ENCODE assay signal across 8 mouse cellular contexts in the genomic region with DNA sequence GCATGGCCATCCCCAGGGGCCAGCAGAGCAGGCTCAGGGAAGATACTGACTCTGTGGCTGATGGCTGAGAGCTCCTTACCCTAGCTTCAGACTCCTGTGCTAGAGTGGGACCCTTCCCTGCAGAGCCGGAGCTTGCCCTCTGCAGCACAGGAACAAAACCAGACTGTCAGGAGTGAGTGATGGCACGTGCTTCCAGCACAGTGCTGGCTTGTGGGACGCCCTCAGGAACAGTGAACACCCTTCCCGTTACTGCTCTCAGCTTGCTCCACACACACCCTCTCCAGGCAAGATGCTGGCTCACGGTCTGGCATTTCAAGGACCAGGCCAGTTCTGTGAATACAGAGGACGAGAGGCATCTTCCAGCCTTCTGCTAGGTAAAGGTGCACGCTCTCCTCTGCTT. TPM values are rescaled to one million over a fixed set of nuclear protein-coding genes. Genes with fewer than 3 reads are reported as not detected.
A peak's percentile ranks its signal among the peaks of the same experiment; 100 is the strongest.
DNase-seq lines count a peak whose midpoint lies in the region; ATAC-seq and TF ChIP-seq lines count a peak whose summit lies in the region.

No protein-coding gene starts in this region.

- no peaks in the 10 kb centered on the region for H3K27me3 ChIP-seq in heart, embryonic 13.5 days (replicated peaks)
- H3K27me3 ChIP-seq in testis, adult 2 months (ENCODE audit: control insufficient read depth, insufficient read depth, low read length) = no peaks in the 10 kb centered on the region
- H3K27me3 ChIP-seq in stomach, postnatal 0 days (ENCODE audit: control insufficient read depth, insufficient read depth, low read length) = no peaks in the 10 kb centered on the region

- intact Hi-C loops in heart, postnatal 14 days (cut with DNase I) = no loop called here

- ATAC-seq in heart, embryonic 13.5 days (ENCODE audit: extremely low read depth, insufficient number of reproducible peaks, low FRiP score, low TSS enrichment) = no peak
- ATAC-seq in stomach, postnatal 0 days (ENCODE audit: low FRiP score, low TSS enrichment) = peak; percentile 35

- peaks cover 36% of the 10 kb centered on the region for H3K4me1 ChIP-seq in heart, embryonic 13.5 days
- no peaks in the 10 kb centered on the region; the same call in 1 of the 2 replicates for H3K4me1 ChIP-seq in testis, adult 2 months (ENCODE audit: control insufficient read depth, insufficient read depth, low read length)
- H3K4me1 ChIP-seq in stomach, postnatal 0 days (replicated peaks; ENCODE audit: control insufficient read depth, insufficient read depth) = peaks cover 12% of the 10 kb centered on the region

- no peaks in the 10 kb centered on the region for H3K9me3 ChIP-seq in heart, embryonic 13.5 days
- H3K9me3 ChIP-seq in stomach, postnatal 0 days (ENCODE audit: control insufficient read depth, low read length) = no peaks in the 10 kb centered on the region

- TF ChIP-seq POLR2A in testis, adult 2 months (IDR thresholded peaks at IDR 0.05; ENCODE audit: control insufficient read depth, low read depth, low read length) = peak; percentile 7; the same call in 1 of the 2 replicates

- H3K9ac ChIP-seq in heart, embryonic 13.5 days = peak overlapping the region; percentile 67
- H3K9ac ChIP-seq in stomach, postnatal 0 days (ENCODE audit: low read length) = peak overlapping the region; percentile 27; the same call in 1 of the 2 replicates

- TF ChIP-seq CTCF in testis, adult 2 months (IDR thresholded peaks at IDR 0.05; ENCODE audit: control insufficient read depth, insufficient read depth, insufficient replicate concordance, low read depth, low read length) = 0 out of 2 replicates have a peak, but pooled peaks have one; percentile 3
- 0 out of 2 replicates have a peak, but pooled peaks have one; percentile 22 for TF ChIP-seq CTCF in stomach, postnatal 0 days (IDR thresholded peaks at IDR 0.05; ENCODE audit: low read depth)

- H3K4me2 ChIP-seq in heart, embryonic 13.5 days = 0 out of 2 replicates have a peak overlapping the region, but pooled peaks have one; percentile 4
- H3K4me2 ChIP-seq in stomach, postnatal 0 days (replicated peaks; ENCODE audit: low read depth) = no peak overlapping the region

- DNase-seq in heart, postnatal 14 days = no peak
- DNase-seq in testis, postnatal 10 days (ENCODE audit: low spot score) = no peak
- peak; percentile 34 for DNase-seq in kidney, postnatal 10 days
- DNase-seq in stomach, postnatal 0 days (ENCODE audit: low spot score) = no peak
- DNase-seq in urinary bladder, adult 18-20 months (ENCODE audit: low spot score in 2 of 2) = no peak
- DNase-seq in ovary, adult 18-20 months (ENCODE audit: low spot score) = no peak

- no peak for TF ChIP-seq EP300 in stomach, postnatal 0 days (optimal IDR thresholded peaks at IDR 0.05)

- H3K4me3 ChIP-seq in heart, embryonic 13.5 days = no peak overlapping the region
- H3K4me3 ChIP-seq in testis, adult 2 months (ENCODE audit: control insufficient read depth, low read depth, low read length) = no peak overlapping the region
- no peak overlapping the region for H3K4me3 ChIP-seq in stomach, postnatal 0 days (ENCODE audit: low read depth, low read length)

- peaks cover 14% of the 10 kb centered on the region for H3K36me3 ChIP-seq in heart, embryonic 13.5 days
- H3K36me3 ChIP-seq in testis, adult 2 months (ENCODE audit: control insufficient read depth, insufficient read depth, low read length) = no peaks in the 10 kb centered on the region
- no peaks in the 10 kb centered on the region for H3K36me3 ChIP-seq in stomach, postnatal 0 days (ENCODE audit: control insufficient read depth, insufficient read depth, low read length)

- WGBS in heart, embryonic 13.5 days = 49% methylated on average over 7 of the region's 7 CpGs
- 34% methylated on average over 7 of the region's 7 CpGs for WGBS in stomach, postnatal 0 days

- H3K27ac ChIP-seq in heart, embryonic 13.5 days (replicated peaks) = peak overlapping the region; percentile 82
- H3K27ac ChIP-seq in testis, adult 2 months (ENCODE audit: control insufficient read depth, insufficient read depth, low read depth, low read length) = no peak overlapping the region
- H3K27ac ChIP-seq in stomach, postnatal 0 days (replicated peaks) = peak overlapping the region; percentile 81

RNA-seq across cellular contexts. Expression of gene Slc9a1, which starts 38.5 kb away (rescaled TPM):
- 6.1 and 6.3 TPM in 2 replicates for polyA plus RNA-seq in heart, embryonic 13.5 days (2015; fragmentation: Nextera tagmentation; extraction: Ambion mirVana)
- total RNA-seq in heart, postnatal 14 days (2021) = 10 to 100 TPM; 21.2 to 22.9 TPM
- polyA plus RNA-seq in testis, adult 2 months (2012; rRNA removed) = 48.4 and 59.6 TPM in 2 replicates
- 6.0 and 7.1 TPM in 2 replicates for polyA plus RNA-seq in stomach, postnatal 0 days (2015; fragmentation: Nextera tagmentation; extraction: Ambion mirVana)

RNA-seq across cellular contexts. Expression of gene Wdtc1, which starts 54.7 kb away (rescaled TPM):
- 11.3 and 11.9 TPM in 2 replicates for polyA plus RNA-seq in heart, embryonic 13.5 days (2015; fragmentation: Nextera tagmentation; extraction: Ambion mirVana)
- total RNA-seq in heart, postnatal 14 days (2021) = 10 to 100 TPM; 65.7 to 70.6 TPM
- polyA plus RNA-seq in testis, adult 2 months (2012; rRNA removed) = 323 and 338 TPM in 2 replicates
- 6.2 and 7.7 TPM in 2 replicates for polyA plus RNA-seq in stomach, postnatal 0 days (2015; fragmentation: Nextera tagmentation; extraction: Ambion mirVana)

Comparison
In these comparisons a context has a peak if more than half of its experiments do, and no peak if none do; other contexts are left out.
1. RNA of gene Wdtc1, which starts 54.7 kb away (polyA plus RNA-seq): 323 to 338 TPM in testis, adult 2 months; 11.3 to 11.9 TPM in heart, embryonic 13.5 days and 6.2 to 7.7 TPM in stomach, postnatal 0 days; every median in the first group is over 10 times any median in the second.